Mouse (Mus musculus) kidney, postnatal 25 days (tissue): ENCODE data around the gene Olfr750.

ENCODE experiments used
- DNase-seq, 2 experiments: peaks; one replicate each; pipeline ENCODE4 v3.0.0; 2021; ENCODE audit warnings: mixed read lengths in 2 of 2

Olfr750 gene

GRCm38 (mm10) chr14:51026391-51027133 is 47.7 kb downstream of the Olfr750 start:
- DNase-seq = peak; percentile 67 to 86

GRCm38 (mm10) chr14:51024820-51025219 is 49.4 kb downstream of the Olfr750 start:
- no peak for DNase-seq

GRCm38 (mm10) chr14:51023457-51023856 is 50.8 kb downstream of the Olfr750 start:
- DNase-seq = no peak

GRCm38 (mm10) chr14:51017256-51017655 is 57.0 kb downstream of the Olfr750 start:
- peak; percentile 60 to 72 for DNase-seq
